ENCODE assay signal across 9 mouse cellular contexts in the genomic region with DNA sequence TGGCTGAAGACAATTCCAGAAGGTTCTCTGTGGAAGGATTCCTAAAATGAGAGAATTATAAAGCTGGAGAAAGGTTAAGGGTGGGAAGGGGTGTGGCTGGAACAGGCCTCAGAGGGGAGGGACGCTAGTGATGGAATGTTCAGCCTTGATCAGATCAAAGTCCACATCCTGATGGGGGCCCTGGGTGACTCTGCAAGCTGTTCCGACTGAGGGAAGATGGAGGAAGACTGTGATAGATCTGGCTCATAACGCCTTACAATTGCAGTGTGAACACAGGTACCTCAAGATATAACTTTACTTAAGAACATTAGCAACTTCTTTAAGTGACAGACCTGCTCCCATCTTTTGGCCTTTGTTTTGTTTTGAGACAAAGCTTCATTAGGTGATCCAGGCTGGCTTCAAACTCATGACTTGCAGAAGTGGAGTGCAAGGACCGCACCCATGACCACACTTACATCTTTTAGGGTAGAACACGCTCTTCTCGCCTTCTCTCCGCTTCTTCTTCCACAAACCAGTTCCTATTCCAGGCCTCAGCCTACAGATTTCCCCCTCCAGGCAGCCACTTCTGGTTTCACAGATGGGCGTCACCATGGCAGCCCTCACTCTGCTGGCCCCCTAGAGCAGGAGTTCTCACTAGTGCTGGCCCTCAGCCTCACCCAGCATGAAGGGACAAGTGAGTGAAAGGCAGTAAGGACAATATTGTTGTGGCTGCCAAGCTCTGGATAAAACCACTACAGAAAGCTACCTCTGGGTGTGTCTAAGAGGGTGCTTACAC. TPM values are rescaled to one million over a fixed set of nuclear protein-coding genes. Genes with fewer than 3 reads are reported as not detected.
DNase-seq lines count a peak whose midpoint lies in the region; ATAC-seq lines count a peak whose summit lies in the region.
"Had no signal": no experiment of that assay in that cellular context is flagged by ENCODE, and none has a peak within 500 bp of the region (broad histone marks: within the 10 kb centered on the region; RNA-seq: fewer than 3 reads in every experiment).

No protein-coding gene starts in this region.

- no peaks in the 10 kb centered on the region for H3K9me3 ChIP-seq in kidney, embryonic 16.5 days (ENCODE audit: low read length)
- H3K9me3 ChIP-seq in intestine, embryonic 16.5 days (ENCODE audit: control insufficient read depth, low read length), result no peaks in the 10 kb centered on the region

- H3K4me1 ChIP-seq in kidney, embryonic 16.5 days (ENCODE audit: insufficient read depth, low read length), result peaks cover 81% of the 10 kb centered on the region
- peaks cover 80% of the 10 kb centered on the region for H3K4me1 ChIP-seq in intestine, embryonic 16.5 days (ENCODE audit: control insufficient read depth, insufficient read depth, low read length)

- H3K36me3 ChIP-seq in kidney, embryonic 16.5 days (ENCODE audit: insufficient read depth, low read length), result peaks cover 6% of the 10 kb centered on the region; the same call in 1 of the 2 replicates
- no peaks in the 10 kb centered on the region for H3K36me3 ChIP-seq in intestine, embryonic 16.5 days (ENCODE audit: control insufficient read depth, insufficient read depth, low read length)

- WGBS in kidney, embryonic 16.5 days, result 64% methylated on average over 8 of the region's 8 CpGs
- WGBS in intestine, embryonic 16.5 days, result 62% methylated on average over 8 of the region's 8 CpGs

- no peak for ATAC-seq in kidney, embryonic 16.5 days (ENCODE audit: low FRiP score, low TSS enrichment)
- ATAC-seq in intestine, embryonic 16.5 days, result peak; percentile 82

- no peak overlapping the region for H3K4me3 ChIP-seq in kidney, embryonic 16.5 days (ENCODE audit: low read length)
- H3K4me3 ChIP-seq in intestine, embryonic 16.5 days (ENCODE audit: low read length), result peak overlapping the region; percentile 4; the same call in 1 of the 2 replicates

- no peak overlapping the region for H3K9ac ChIP-seq in kidney, embryonic 16.5 days (replicated peaks; ENCODE audit: low read length)
- 0 out of 2 replicates have a peak overlapping the region, but pooled peaks have one; percentile 30 for H3K9ac ChIP-seq in intestine, embryonic 16.5 days (ENCODE audit: low read depth, low read length)

- no peak overlapping the region for H3K4me2 ChIP-seq in kidney, embryonic 16.5 days (replicated peaks; ENCODE audit: low read depth, low read length)
- H3K4me2 ChIP-seq in intestine, embryonic 16.5 days (ENCODE audit: low read depth, low read length), result peak overlapping the region; percentile 46

- DNase-seq in kidney, adult 18-20 months, result no peak
- DNase-seq in c-Kit-positive CD71-positive TER-119-positive erythroid progenitor cells, embryonic 14.5 days (ENCODE audit: low spot score), result peak; percentile 63
- DNase-seq in monocyte, adult 2 months (ENCODE audit: low read depth in 1 of 2, low spot score in 2 of 2), result peak; percentile 38 to 51
- no peak for DNase-seq in cerebellum, postnatal 14 days
- DNase-seq in ovary, adult 18-20 months (ENCODE audit: low spot score), result no peak

- peak overlapping the region; percentile 25; the same call in 1 of the 2 replicates for H3K27ac ChIP-seq in kidney, embryonic 16.5 days (ENCODE audit: low read length)
- H3K27ac ChIP-seq in intestine, embryonic 16.5 days (ENCODE audit: low read length), result peak overlapping the region; percentile 88

- H3K27me3 ChIP-seq in kidney, embryonic 16.5 days (ENCODE audit: insufficient read depth, low read length), result no peaks in the 10 kb centered on the region
- H3K27me3 ChIP-seq in intestine, embryonic 16.5 days (replicated peaks; ENCODE audit: control insufficient read depth, insufficient read depth, low read length), result no peaks in the 10 kb centered on the region

RNA-seq across cellular contexts. Expression of a gene that starts 14.2 kb away (rescaled TPM):
- 16.7 and 20.7 TPM in 2 replicates for polyA plus RNA-seq in kidney, embryonic 16.5 days (2015; fragmentation: Nextera tagmentation; extraction: Ambion mirVana)
- 7.8 and 9.7 TPM in 2 replicates for polyA plus RNA-seq in intestine, embryonic 16.5 days (2015; fragmentation: Nextera tagmentation; extraction: Ambion mirVana)

RNA-seq across cellular contexts. Expression of a gene that starts 14.2 kb away (rescaled TPM):
- polyA plus RNA-seq in kidney, embryonic 16.5 days (2015; fragmentation: Nextera tagmentation; extraction: Ambion mirVana), result 78.4 and 79.6 TPM in 2 replicates
- 51.2 and 55.4 TPM in 2 replicates for polyA plus RNA-seq in intestine, embryonic 16.5 days (2015; fragmentation: Nextera tagmentation; extraction: Ambion mirVana)

RNA-seq across cellular contexts. Expression of a gene that starts 36.7 kb away (rescaled TPM):
- 0.18 TPM in 1 of 2 replicates, not detected in the other for polyA plus RNA-seq in kidney, embryonic 16.5 days (2015; fragmentation: Nextera tagmentation; extraction: Ambion mirVana)
- 0.09 and 0.20 TPM in 2 replicates for polyA plus RNA-seq in intestine, embryonic 16.5 days (2015; fragmentation: Nextera tagmentation; extraction: Ambion mirVana)
- polyA plus RNA-seq: heart, postnatal 0 days; limb, embryonic 11.5 days had no signal

RNA-seq across cellular contexts. Expression of a gene that starts 43.1 kb away (rescaled TPM):
- not detected in 2 replicates for polyA plus RNA-seq in kidney, embryonic 16.5 days (2015; fragmentation: Nextera tagmentation; extraction: Ambion mirVana)
- polyA plus RNA-seq in intestine, embryonic 16.5 days (2015; fragmentation: Nextera tagmentation; extraction: Ambion mirVana), result 94.3 and 150 TPM in 2 replicates
- polyA plus RNA-seq: heart, postnatal 0 days; limb, embryonic 11.5 days had no signal

RNA-seq across cellular contexts. Expression of a gene that starts 47.4 kb away (rescaled TPM):
- not detected in 2 replicates for polyA plus RNA-seq in kidney, embryonic 16.5 days (2015; fragmentation: Nextera tagmentation; extraction: Ambion mirVana)
- polyA plus RNA-seq in intestine, embryonic 16.5 days (2015; fragmentation: Nextera tagmentation; extraction: Ambion mirVana), result not detected in 2 replicates
- polyA plus RNA-seq: heart, postnatal 0 days; limb, embryonic 11.5 days had no signal

Comparison
In these comparisons a context has a peak if more than half of its experiments do, and no peak if none do; other contexts are left out.
1. DNase-seq: peak in c-Kit-positive CD71-positive TER-119-positive erythroid progenitor cells, embryonic 14.5 days (single experiment) and monocyte, adult 2 months (2 of 2); none in kidney, adult 18-20 months (single experiment), cerebellum, postnatal 14 days (0 of 2) and ovary, adult 18-20 months (single experiment).